Mouse (Mus musculus): ENCODE results near the gene E130311K13Rik. TPM values are rescaled to one million over a fixed set of nuclear protein-coding genes. Genes with fewer than 3 reads are reported as not detected.

The E130311K13Rik gene
- total and polyA plus RNA-seq, 3 experiments: 3.9 to 4.0 TPM; not detected in 1

- DNase-seq (ENCODE audit: low read depth, low spot score): no peak
- no peaks in the 10 kb centered on the region for H3K79me2 ChIP-seq (ENCODE audit: control insufficient read depth, insufficient read depth, low read length, poor library complexity)
- TF ChIP-seq MAZ (IDR thresholded peaks at IDR 0.05; ENCODE audit: low read depth, low read length) (no peak), USF2 (IDR thresholded peaks at IDR 0.05; ENCODE audit: borderline replicate concordance in 1 of 2, insufficient read depth in 1 of 2, low read depth in 1 of 2, low read length in 2 of 2) (no peak), E2F4 (IDR thresholded peaks at IDR 0.05; ENCODE audit: borderline replicate concordance, low read depth, low read length) (no peak), ELF1 (IDR thresholded peaks at IDR 0.05; ENCODE audit: low read depth, low read length) (no peak), EP300 (IDR thresholded peaks at IDR 0.05; ENCODE audit: low read depth in 1 of 2, low read length in 2 of 2) (no peak), SIN3A (IDR thresholded peaks at IDR 0.05; ENCODE audit: low read length) (no peak), MAFK (IDR thresholded peaks at IDR 0.05; ENCODE audit: borderline replicate concordance, low read depth, low read length) (no peak), MAX (IDR thresholded peaks at IDR 0.05; ENCODE audit: low read length) (no peak), HCFC1 (IDR thresholded peaks at IDR 0.05; ENCODE audit: low read depth, low read length) (no peak), ZMIZ1 (IDR thresholded peaks at IDR 0.05; ENCODE audit: low read depth, low read length) (no peak), ZC3H11A (IDR thresholded peaks at IDR 0.05; ENCODE audit: low read depth, low read length) (no peak), RCOR1 (IDR thresholded peaks at IDR 0.05; ENCODE audit: low read depth, low read length) (no peak), GABPA (IDR thresholded peaks at IDR 0.05; ENCODE audit: low read depth, low read length) (no peak), NELFE (IDR thresholded peaks at IDR 0.05; ENCODE audit: low read depth, low read length) (no peak), CHD2 (IDR thresholded peaks at IDR 0.05; ENCODE audit: low read length) (no peak), TAL1 (IDR thresholded peaks at IDR 0.05; ENCODE audit: low read length) (no peak)
- H3K4me1 ChIP-seq (ENCODE audit: control insufficient read depth in 1 of 2, insufficient read depth in 2 of 2, low read length in 2 of 2): no peaks in the 10 kb centered on the region
- H3K4me3 ChIP-seq (ENCODE audit: control insufficient read depth in 1 of 2, insufficient read depth in 1 of 2, low read depth in 2 of 2, low read length in 2 of 2): no peak overlapping the region
- H3K9me3 ChIP-seq (replicated peaks; ENCODE audit: insufficient read depth, low read length): no peaks in the 10 kb centered on the region
- no peak overlapping the region for H3K27ac ChIP-seq (ENCODE audit: control insufficient read depth, low read depth, low read length)
- no peaks in the 10 kb centered on the region for H3K36me3 ChIP-seq (ENCODE audit: control insufficient read depth in 1 of 2, insufficient read depth in 2 of 2, low read length in 2 of 2)
- H3K27me3 ChIP-seq (ENCODE audit: control insufficient read depth in 1 of 2, insufficient read depth in 2 of 2, low read length in 2 of 2): no peaks in the 10 kb centered on the region; a peak in 1 of 4 replicates
- no peak overlapping the region for H3K9ac ChIP-seq (ENCODE audit: control insufficient read depth, low read depth, low read length, poor library complexity, severe bottlenecking)
Measured at GRCm38 (mm10) chr3:63872818-63873217, 56.5 kb downstream of the E130311K13Rik start.

DNA sequence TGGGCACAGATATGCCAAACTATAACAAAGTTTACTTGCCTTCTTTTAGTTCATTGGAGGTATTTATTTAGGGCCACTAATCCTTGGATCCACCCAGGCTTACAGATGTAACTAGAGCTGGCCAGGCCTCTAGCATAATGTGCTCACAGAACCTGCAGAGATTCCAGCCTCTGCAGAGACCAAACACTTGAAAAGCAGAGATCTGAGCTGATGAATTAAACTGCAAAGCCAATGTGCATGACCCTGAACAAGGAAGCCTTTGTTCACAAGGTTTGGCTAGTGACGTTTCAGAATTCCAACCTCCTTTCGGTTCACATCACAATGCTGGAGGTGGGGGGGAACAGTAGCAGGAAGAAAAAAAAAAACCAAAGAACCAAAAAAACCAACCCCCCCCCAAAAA lies 58.0 kb downstream of the E130311K13Rik start:
- Histone ChIP-seq H3K27ac (ENCODE audit: control insufficient read depth, low read depth, low read length) (no peak overlapping the region), H3K4me1 (ENCODE audit: control insufficient read depth in 1 of 2, insufficient read depth in 2 of 2, low read length in 2 of 2) (no peaks in the 10 kb centered on the region), H3K9me3 (replicated peaks; ENCODE audit: insufficient read depth, low read length) (no peaks in the 10 kb centered on the region), H3K4me3 (ENCODE audit: control insufficient read depth in 1 of 2, insufficient read depth in 1 of 2, low read depth in 2 of 2, low read length in 2 of 2) (no peak overlapping the region), H3K36me3 (ENCODE audit: control insufficient read depth in 1 of 2, insufficient read depth in 2 of 2, low read length in 2 of 2) (no peaks in the 10 kb centered on the region), H3K9ac (ENCODE audit: control insufficient read depth, low read depth, low read length, poor library complexity, severe bottlenecking) (no peak overlapping the region), H3K79me2 (ENCODE audit: control insufficient read depth, insufficient read depth, low read length, poor library complexity) (no peaks in the 10 kb centered on the region), H3K27me3 (ENCODE audit: control insufficient read depth in 1 of 2, insufficient read depth in 2 of 2, low read length in 2 of 2) (no peaks in the 10 kb centered on the region; a peak in 2 of 4 replicates)
- no peak for DNase-seq (ENCODE audit: low read depth, low spot score)
- TF ChIP-seq BHLHE40 (IDR thresholded peaks at IDR 0.05; ENCODE audit: borderline replicate concordance, low read depth, low read length) (no peak), TCF12 (IDR thresholded peaks at IDR 0.05; ENCODE audit: low read depth, low read length) (no peak), E2F4 (IDR thresholded peaks at IDR 0.05; ENCODE audit: borderline replicate concordance, low read depth, low read length) (no peak)

Data from MEL (cell line).